Mouse (Mus musculus): ENCODE data around the gene Pctp.

The Pctp gene

DNA sequence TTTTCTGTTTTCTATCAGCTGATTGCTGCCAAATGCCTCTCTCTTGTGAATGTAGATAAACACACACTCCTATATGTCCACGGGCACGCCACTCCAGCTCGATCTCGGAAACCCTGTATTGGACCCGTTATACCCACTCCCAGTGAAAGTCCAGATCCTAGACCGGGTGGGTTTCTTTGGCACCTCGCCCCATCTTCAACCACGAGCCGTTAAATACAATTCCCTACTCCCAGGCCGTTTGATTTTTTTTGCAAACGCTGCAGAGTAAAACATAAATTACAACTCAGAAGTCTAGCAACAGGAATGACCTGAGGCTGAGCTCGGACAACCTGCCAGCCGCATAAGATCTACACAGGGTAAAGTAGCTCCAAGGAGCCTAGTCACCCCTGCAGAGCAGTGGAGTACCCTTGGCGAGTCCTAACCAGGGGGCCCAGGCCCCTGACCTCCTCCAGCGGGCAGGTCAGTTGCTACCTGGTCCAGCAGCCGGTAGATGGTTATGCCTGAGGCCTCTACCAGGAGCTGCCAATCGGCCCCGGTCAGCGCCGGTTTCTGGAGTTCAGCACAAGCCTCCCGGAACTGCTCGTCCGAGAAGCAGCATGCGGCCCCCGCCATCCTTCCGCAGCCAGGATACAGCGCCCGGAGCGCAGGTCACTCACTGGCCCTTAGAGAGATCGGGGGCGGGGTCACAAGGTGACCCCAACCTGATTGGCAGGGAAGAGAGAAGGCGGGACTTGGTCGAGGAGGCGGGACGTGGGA is at the start of gene Pctp:
Pctp (minus strand) TSS at position 664 of the 756 bp plus-strand sequence.
- peak; percentile 60 to 86 for DNase-seq (ENCODE audit: low spot score in 2 of 2)

DNA sequence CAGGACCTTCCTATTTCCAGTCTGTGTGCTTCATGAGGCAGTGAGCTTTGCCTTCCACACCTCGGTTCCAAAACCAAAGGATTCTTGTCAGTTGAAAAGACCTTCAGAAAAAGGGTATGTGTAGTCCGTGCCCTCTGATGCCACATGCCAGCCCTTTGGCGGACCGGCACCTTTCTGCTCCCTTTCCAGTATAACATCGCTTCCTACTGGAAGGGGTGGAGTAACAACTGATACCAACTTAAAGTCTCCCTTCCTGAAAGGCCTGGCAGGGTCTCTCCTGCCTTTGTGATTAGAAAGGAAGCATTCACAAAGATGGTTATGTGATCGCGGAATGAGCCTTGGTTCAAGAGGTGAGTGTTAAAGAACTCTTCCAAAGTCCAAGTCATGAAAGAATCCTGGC is 47.3 kb upstream of the Pctp start:
- DNase-seq (ENCODE audit: low spot score in 2 of 2), result no peak

DNA sequence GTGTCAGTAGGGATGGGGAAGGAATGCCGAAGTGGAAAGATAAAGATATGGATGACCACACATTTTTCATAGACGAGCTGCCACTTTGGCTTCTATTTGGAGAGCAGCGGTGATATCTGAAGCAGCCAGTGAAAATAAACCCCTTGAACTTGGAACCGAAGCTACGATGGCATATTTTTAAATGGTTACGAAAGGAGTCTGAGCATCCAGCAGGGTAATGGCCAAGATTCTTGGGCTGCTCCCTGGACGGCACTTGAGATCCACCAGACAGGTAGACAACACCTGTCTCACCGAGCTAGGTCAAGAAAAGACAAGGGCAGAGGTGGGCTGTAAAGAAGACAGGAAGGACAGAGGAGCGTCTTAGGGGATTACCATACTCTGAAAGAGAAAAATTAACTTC is 44.6 kb upstream of the Pctp start:
- DNase-seq (ENCODE audit: low spot score in 2 of 2), result no peak

DNA sequence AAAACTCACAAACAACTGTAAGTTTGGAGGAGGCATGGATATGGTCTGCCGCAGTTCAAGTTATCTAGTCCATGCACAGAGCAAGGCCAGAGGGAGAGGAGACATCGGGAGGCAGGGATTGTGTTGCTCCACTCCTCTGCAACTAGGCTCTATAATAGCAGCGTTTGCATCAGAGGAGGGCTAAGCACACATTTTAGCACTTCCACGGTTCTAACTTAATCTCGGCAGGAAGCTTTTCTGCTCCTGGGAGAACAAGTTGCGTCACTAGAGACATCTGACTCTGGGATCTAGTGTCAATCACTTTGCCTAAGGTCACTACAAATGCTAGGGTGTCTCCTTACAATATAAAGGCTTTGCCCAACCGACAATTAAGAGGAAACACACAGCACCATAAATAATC is 43.5 kb upstream of the Pctp start:
- no peak for DNase-seq (ENCODE audit: low spot score in 2 of 2)

DNA sequence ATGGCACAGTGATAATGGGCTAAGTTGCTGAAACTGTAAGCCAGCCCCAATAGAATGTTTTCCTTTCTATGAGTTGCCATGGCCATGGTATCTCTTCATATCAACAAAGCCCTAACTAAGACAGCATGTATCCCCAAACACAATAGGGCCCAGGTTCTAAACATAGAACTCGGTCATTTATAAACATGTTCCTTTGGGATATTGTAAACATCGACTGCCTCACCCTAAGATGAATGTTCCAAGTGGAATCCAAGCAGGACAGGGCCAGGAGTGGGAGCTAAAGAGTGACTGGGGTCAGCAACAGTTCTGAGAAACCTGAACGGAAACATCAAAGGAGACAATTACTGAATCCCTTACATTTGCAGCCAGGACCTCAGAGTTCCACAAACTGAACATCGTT is 41.8 kb upstream of the Pctp start:
- no peak for DNase-seq (ENCODE audit: low spot score in 2 of 2)

DNA sequence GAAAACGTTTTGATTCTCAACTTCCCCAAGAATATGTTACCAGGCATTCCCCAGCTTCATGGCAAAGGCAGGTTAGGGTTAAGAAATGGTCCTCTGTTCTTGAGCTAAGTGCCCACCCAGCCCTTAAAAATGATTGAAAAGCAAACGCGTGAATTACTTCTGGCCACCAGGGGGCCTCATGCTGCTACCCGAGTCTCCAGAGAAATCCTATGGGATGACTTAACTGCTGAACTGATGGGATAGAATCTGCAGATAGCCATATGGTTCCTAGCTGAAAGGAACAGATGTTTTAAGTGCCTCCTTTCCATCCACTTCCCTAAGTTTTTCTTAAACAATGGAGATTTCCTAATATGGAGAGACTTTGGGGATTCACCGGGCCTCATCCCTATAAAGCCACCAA is 35.3 kb upstream of the Pctp start:
- DNase-seq (ENCODE audit: low spot score in 2 of 2), result peak in 1 of 2 experiments; percentile 21

DNA sequence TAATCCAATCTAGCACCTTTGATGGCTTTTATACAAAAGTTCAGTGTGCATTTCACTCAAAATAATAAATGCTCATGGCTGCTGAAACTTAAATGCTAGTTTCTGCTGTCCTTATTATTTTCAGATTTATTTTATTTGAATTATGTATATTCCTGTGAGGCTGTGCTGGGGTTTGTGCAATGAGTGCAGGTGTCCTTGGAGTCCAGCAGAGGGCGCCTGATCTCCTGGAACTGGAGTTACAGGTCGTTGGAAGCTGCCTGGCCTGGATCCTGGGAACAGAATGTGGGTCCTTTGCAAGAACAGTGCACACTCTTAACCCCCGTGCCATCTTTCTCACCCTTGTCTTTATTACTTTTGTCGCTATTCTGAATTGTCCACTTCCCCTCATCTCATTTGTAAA is 33.7 kb upstream of the Pctp start:
- no peak for DNase-seq (ENCODE audit: low spot score in 2 of 2)

DNA sequence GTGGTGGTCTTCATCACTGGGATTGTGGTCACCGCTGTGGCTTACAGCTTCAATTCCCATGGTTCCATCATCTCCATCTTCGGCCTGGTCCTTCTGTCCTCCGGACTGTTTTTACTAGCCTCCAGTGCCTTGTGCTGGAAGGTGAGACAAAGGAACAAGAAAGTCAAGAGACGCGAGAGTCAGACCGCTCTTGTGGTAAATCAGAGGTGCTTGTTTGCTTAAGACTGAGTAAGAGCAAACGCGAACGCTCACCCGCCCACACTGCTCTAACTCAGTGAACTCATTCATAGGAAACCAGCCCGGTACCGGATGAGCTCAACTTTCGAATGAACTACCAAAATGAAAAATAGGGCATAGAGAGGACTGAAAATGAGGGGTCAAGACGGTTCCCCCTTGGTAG is 32.8 kb upstream of the Pctp start:
- DNase-seq (ENCODE audit: low spot score in 2 of 2), result no peak

DNA sequence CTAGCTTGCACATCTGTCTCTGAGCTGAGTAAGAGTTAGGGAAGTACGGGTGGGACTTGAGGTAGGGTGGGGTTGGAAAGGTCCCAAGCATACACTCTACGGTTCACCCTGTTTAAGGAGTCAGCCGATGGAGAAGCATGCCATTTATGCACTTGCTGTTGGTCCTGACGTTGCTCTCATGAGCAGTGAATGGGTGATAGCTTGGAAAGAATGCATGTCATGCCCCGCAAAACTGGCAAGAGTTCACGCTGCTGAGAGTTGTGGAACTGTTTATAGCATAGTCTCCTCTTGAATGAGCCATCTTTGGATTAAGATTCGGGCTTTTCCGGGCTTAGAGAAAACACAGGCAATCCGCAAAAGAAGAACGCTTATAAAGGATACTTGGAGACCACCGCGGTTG is 32.0 kb upstream of the Pctp start:
- no peak for DNase-seq (ENCODE audit: low spot score in 2 of 2)

DNA sequence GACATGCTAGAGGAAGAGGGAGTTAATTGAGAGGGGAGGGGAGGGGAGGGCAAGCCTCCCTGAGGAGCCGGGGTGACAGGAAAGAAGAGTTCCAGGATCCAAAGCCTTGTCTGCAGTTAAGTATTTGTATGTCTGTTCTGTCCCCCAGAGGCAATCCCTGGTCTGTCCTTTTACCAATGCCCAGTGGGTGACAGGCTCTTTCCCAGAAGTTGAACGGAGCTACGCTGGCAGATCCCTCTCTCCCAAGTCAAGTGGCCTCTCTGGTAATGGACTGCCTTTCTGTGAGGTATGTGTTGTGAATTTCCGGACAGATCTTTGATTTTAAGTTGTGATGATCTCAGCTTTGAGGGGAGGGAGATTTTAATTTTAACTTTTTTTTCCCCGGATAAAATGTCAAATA is 30.7 kb upstream of the Pctp start:
- no peak for DNase-seq (ENCODE audit: low spot score in 2 of 2)

DNA sequence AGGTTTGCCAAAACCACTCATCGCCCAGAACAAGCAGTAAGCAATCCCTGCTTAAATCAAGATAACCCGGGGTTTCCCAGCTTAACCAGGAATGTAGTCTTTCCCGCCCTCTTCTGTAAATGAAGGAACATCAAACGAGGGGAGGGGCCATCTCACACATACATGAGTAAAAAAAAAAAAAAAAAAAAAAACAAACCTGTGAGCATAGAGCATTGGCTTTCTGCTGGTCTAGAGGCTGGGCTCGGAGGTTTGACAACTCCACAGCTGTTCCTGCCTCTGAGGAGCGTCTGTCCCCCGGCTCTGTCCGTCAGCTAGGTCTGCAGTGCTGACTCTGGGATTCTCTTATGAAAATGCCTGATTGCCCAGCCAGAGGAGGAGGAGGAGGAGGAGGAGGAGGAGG is 30.1 kb upstream of the Pctp start:
- DNase-seq (ENCODE audit: low spot score in 2 of 2), result no peak

DNA sequence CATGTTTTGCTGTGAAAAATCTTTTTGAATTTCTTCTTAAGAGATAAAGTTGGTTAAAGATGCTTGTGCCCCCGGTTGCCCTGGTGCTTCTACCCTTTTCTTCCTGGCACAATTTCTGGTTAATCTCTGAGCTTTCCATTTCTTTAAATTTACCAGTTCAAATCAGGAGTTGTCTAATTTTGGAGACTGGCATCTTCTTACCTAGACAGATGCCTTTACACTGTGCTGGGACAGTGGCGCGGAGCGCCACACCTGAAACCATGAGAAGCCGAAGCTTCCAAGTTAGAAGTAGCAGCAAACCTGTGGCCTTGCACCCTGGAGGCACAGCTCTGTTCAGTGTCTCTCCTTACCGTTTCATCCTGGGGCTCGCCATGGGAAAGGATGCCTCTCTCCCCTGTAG is 28.4 kb upstream of the Pctp start:
- no peak for DNase-seq (ENCODE audit: low spot score in 2 of 2)

DNA sequence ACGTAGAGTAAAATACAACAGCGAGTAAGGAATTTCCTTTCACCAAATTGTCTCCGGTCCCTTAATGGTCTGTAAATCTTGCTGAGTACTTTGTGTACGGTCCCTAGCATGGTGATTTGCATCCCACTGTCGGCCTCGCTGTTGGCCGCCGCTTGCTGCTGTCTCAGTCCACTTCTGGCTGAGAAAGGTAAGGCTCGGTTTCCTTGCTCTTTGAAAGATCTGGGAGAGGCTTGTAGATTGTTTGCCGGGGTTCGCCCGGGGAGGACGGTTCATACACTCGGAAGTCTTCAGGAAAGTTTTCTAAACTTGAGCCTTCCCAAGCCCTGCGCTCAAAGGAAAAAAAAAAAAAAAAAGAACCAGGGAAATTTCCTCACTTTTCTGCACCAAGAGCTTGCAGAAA is 27.9 kb upstream of the Pctp start:
- DNase-seq (ENCODE audit: low spot score in 2 of 2), result no peak

DNA sequence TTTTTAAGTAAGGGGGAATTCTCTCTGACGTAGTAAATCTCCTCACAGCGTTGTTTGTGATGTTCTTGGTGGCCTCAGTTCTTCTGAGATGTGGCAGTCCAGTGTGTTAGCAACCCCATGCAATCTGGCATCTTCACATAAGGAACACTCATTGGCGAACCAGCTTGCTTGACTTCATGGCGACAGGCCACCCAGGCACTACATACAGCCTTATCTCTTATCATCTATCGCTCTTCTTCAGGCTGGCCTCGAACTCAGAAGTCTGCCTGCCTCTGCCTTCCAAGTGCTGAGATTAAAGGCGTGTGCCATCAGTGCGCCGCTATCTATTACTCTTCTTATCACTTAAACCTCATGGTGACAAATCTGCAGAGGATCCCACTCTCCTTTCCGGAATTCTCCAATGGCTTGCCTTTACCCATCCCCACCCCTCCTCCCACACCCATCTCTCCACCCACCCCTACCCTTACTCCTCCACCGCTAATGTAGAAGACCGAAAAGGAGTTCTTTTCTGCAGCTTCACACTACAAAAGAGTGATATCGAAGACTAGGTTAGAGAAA is 27.2 kb upstream of the Pctp start, which contains the start of gene Tmem100:
Tmem100 (plus strand) TSS at position 508 of the 558 bp plus-strand sequence.
- DNase-seq (ENCODE audit: low spot score in 2 of 2), result no peak

DNA sequence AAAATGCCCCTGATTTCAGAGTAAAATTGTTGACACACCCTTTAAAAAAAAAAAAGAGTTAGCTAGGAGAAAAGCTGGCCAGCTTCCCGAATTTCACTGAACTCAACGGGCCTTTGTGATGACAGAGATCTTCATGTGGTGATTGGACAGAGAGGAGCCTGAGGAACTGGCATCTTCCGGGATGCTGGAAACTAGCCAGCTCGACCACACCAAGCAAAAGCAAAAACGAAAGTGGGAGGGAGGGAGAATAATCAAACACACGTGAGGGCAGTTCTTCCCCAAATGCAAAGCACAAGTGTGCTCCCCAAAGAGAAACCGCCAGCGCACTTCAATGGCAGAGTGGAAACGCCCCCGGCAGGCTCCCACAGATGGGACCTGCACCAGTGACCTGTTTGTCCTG is 26.7 kb upstream of the Pctp start:
- peak in 1 of 2 experiments; percentile 34 for DNase-seq (ENCODE audit: low spot score in 2 of 2)

DNA sequence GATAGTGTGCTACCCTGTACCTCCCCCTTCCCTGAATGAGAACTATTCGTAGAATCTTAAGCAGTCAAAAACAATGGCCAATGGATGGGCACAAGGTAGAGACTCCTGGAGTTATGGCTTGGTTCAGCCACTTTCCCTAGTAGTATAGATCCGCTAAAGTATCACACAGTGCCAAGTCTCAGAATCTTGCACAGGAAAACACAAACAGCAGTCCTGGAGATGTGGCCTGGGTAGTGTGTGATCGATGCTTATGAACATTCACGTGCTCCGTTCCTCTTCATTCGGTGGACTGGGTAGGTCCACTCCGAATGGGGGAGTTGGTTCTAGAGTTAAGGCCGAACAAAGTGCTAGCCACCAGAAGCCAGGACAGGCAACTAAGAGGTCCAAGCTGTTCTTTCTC is 26.1 kb upstream of the Pctp start:
- no peak for DNase-seq (ENCODE audit: low spot score in 2 of 2)

DNA sequence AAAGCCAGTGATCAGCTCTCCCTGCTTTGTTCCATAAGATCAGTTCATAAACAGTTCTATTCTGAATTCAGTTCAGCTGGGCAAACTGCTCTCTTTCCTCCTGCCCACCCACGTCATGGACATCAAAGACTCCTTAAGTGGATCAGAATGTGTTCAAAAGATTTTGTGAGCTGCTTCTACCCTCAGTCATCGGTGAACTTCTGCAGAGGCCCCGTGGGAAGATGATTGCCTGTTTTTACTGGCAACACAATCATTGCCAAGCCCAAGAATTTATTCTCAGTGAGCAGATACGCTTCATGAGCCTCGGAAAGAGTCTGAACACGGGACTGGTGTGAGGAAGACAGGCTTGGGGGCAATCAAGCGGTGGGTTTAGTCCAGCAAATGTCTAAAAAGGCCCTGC is 24.5 kb upstream of the Pctp start:
- no peak for DNase-seq (ENCODE audit: low spot score in 2 of 2)

DNA sequence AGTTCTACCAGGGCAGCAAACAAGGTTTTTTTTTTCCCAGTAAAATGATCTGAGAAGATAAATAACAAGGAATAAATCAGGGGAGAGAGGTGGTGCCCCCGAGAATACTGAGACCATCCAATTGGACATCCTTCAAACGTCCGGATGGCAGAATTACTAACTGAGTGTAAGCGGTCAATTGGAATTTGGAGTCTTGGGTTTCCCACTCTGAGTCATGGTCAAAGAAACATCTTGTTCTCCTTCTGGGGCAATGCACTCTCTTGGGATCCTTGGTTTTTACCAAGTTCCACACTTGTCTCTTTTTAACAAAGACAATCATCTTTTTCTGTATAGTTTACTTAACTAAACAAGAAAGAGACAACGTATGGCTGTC is 24.1 kb upstream of the Pctp start:
- no peak for DNase-seq (ENCODE audit: low spot score in 2 of 2)

DNA sequence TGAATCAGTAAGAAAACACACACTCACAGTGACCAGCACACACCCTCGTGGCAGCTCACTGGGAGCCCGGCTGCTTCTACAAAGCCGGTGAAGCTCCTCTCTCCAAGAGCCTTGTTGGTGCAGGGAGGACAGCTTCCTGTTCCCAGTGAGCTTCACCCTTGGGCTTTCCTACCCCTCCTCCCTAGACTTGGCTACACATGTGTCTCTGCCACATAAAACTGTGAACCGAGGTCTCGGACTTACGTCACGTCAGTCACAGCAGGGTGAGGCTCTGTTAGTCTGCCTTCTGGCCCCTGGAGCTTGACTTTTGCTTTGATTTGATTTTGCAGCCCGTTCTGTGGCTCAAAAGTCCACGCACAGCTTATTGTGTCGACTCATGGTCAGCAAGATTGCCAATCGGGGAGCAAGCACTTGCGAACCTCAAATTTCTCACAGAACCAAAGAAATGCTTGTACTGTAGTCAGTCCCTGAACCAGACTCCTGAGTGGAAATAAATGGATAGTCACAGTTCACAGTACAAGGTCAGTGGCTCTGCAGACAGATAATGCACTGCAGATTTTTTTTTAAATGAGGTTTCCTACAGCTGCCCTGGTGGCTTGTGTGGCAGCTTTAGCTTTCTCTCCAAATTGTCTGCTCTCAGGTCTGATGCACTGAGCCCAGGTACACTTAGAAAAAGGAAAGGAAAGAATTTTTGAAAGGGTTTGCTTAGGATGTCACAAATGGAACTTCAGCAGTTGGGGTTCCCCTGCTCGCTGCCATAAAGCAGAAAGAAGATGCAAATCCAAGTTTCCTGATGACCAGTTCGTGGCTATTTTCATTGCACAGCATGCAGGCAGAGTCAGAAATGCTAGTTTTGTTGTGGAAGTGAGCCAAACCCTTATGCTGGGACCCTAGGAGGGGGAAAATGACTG is 23.5 kb upstream of the Pctp start:
- DNase-seq (ENCODE audit: low spot score in 2 of 2), result no peak

DNA sequence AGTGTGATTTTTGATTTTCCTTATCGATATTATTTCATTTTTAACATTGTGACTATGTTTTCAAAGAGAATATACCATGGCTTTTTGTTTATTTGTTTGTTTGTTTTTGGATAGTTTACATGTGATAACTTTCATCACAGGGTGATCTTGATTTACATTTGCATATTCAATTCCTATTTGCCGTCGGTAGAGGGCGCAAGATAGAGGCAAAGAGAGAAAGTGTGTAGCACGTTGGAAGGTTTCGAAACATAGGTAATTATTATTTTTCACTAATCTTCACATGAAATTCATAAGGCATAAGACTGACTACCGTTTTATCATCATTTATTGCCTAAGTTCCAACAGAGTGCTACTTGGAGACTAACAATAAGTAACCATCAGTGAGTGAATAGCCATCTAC is 16.5 kb upstream of the Pctp start:
- peak in 1 of 2 experiments; percentile 48 for DNase-seq (ENCODE audit: low spot score in 2 of 2)

DNA sequence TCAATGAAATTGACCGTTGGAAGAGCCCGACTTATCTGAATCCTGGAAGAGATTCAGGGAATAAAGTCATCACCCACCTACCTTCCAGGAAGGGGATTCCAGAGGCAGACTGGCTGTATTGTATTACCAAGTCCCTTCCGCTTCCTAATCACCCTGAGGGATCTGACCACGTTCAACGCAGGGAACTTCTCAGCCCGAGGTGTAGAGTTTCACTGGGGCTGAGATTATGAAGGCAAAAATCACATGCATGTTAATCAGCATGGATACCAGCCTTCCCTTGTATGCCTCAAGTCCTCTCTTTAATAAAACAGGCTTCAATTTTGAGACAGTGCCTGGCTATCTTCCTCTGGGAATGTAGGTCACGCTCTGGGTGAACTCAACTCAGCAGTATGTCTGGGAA is 12.6 kb upstream of the Pctp start:
- DNase-seq (ENCODE audit: low spot score in 2 of 2), result no peak

DNA sequence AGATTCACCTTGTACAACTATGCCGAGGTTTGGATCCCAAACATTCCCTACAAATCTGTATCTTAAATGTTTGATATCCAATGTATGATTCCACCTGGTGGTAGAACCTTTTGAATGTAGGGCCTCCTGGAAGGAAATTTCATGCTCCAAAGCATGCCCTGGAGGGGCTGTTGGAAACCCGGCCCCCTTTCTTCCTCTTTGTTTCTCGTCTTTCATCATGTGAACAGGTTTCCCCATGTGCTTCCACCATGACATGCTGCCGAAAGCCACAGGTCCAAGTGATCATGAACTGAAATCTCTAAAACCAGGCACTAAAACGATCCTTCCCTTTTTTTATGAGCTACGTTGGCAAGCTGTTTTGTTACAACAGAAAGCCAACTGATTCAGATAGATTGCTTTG is 11.0 kb upstream of the Pctp start:
- DNase-seq (ENCODE audit: low spot score in 2 of 2), result no peak
